Mouse (Mus musculus) heart, adult 11 months (tissue): ENCODE measurements around the gene Pdgfb.

Experiments used
- DNase-seq: peaks from one replicate; pipeline ENCODE4 v3.0.0; 2022

Gene Pdgfb

GRCm38 (mm10) chr15:79952504-79953231 is 62.1 kb downstream of the Pdgfb start:
- peak; percentile 95 for DNase-seq

GRCm38 (mm10) chr15:79951730-79952503 is 62.9 kb downstream of the Pdgfb start:
- DNase-seq: peak; percentile 98

- DNase-seq: peak; percentile 90
These were observed 63.6 kb downstream of the Pdgfb start for GRCm38 (mm10) chr15:79951226-79951625.

GRCm38 (mm10) chr15:79950250-79951025 is 64.3 kb downstream of the Pdgfb start:
- peak; percentile 97 for DNase-seq

- DNase-seq: peak; percentile 82
These were observed 67.1 kb downstream of the Pdgfb start for GRCm38 (mm10) chr15:79947681-79948080.

- DNase-seq: peak; percentile 92
These were observed 68.0 kb downstream of the Pdgfb start for GRCm38 (mm10) chr15:79946790-79947189.

GRCm38 (mm10) chr15:79946022-79946421 is 68.8 kb downstream of the Pdgfb start:
- peak; percentile 98 for DNase-seq
